Mouse (Mus musculus): Measurements from ENCODE around the gene Itpkb. TPM values are rescaled to one million over a fixed set of nuclear protein-coding genes. Genes with fewer than 3 reads are reported as not detected.
A peak's percentile ranks its signal among the peaks of the same experiment; 100 is the strongest.

Gene Itpkb
- polyA plus RNA-seq, 1 experiment: 12.4 TPM

GRCm38 (mm10) chr1:180422076-180422828 is 92.0 kb downstream of the Itpkb start:
- Histone ChIP-seq H3K4me3 (ENCODE audit: low read depth, low read length) (no peak overlapping the region), H3K36me3 (ENCODE audit: control insufficient read depth, insufficient read depth, low read length, poor library complexity, severe bottlenecking) (no peaks in the 10 kb centered on the region), H3K27ac (ENCODE audit: insufficient read depth, low read length) (no peak overlapping the region), H3K9ac (ENCODE audit: low read depth, poor library complexity, severe bottlenecking) (no peak overlapping the region), H3K9me3 (replicated peaks; ENCODE audit: control insufficient read depth, insufficient read depth, low read length, poor library complexity, severe bottlenecking) (no peaks in the 10 kb centered on the region), H3K27me3 (ENCODE audit: control insufficient read depth, insufficient read depth, low read length, poor library complexity, severe bottlenecking) (no peaks in the 10 kb centered on the region), H3K4me1 (ENCODE audit: control insufficient read depth, insufficient read depth, low read length) (peaks cover 2% of the 10 kb centered on the region)
- TF ChIP-seq POLR2A (IDR thresholded peaks at IDR 0.05; ENCODE audit: insufficient read depth, low read length): no peak
- peak; percentile 85 for TF ChIP-seq CTCF (IDR thresholded peaks at IDR 0.05; ENCODE audit: low read depth, low read length)
- no peak for TF ChIP-seq EP300 (IDR thresholded peaks at IDR 0.05; ENCODE audit: insufficient read depth, low read depth, low read length)

GRCm38 (mm10) chr1:180423008-180423639 is 92.8 kb downstream of the Itpkb start:
- no peaks in the 10 kb centered on the region for H3K27me3 ChIP-seq (ENCODE audit: control insufficient read depth, insufficient read depth, low read length, poor library complexity, severe bottlenecking)
- H3K4me3 ChIP-seq (ENCODE audit: low read depth, low read length): no peak overlapping the region
- H3K4me1 ChIP-seq (ENCODE audit: control insufficient read depth, insufficient read depth, low read length): peaks cover 2% of the 10 kb centered on the region
- 0 out of 2 replicates have a peak, but pooled peaks have one; percentile 28 for TF ChIP-seq EP300 (IDR thresholded peaks at IDR 0.05; ENCODE audit: insufficient read depth, low read depth, low read length)
- TF ChIP-seq CTCF (IDR thresholded peaks at IDR 0.05; ENCODE audit: low read depth, low read length): no peak
- no peak for TF ChIP-seq POLR2A (IDR thresholded peaks at IDR 0.05; ENCODE audit: insufficient read depth, low read length)
- H3K27ac ChIP-seq (ENCODE audit: insufficient read depth, low read length): no peak overlapping the region
- H3K9me3 ChIP-seq (replicated peaks; ENCODE audit: control insufficient read depth, insufficient read depth, low read length, poor library complexity, severe bottlenecking): no peaks in the 10 kb centered on the region
- H3K9ac ChIP-seq (ENCODE audit: low read depth, poor library complexity, severe bottlenecking): no peak overlapping the region
- H3K36me3 ChIP-seq (ENCODE audit: control insufficient read depth, insufficient read depth, low read length, poor library complexity, severe bottlenecking): no peaks in the 10 kb centered on the region

GRCm38 (mm10) chr1:180423931-180424330 is 93.6 kb downstream of the Itpkb start:
- no peak overlapping the region for H3K4me3 ChIP-seq (ENCODE audit: low read depth, low read length)

GRCm38 (mm10) chr1:180426405-180426804 is 96.1 kb downstream of the Itpkb start:
- H3K9ac ChIP-seq (ENCODE audit: low read depth, poor library complexity, severe bottlenecking): no peak overlapping the region
- peaks cover 2% of the 10 kb centered on the region for H3K4me1 ChIP-seq (ENCODE audit: control insufficient read depth, insufficient read depth, low read length)
- no peak overlapping the region for H3K4me3 ChIP-seq (ENCODE audit: low read depth, low read length)
- no peaks in the 10 kb centered on the region for H3K9me3 ChIP-seq (replicated peaks; ENCODE audit: control insufficient read depth, insufficient read depth, low read length, poor library complexity, severe bottlenecking)
- H3K27ac ChIP-seq (ENCODE audit: insufficient read depth, low read length): no peak overlapping the region
- H3K27me3 ChIP-seq (ENCODE audit: control insufficient read depth, insufficient read depth, low read length, poor library complexity, severe bottlenecking): no peaks in the 10 kb centered on the region
- H3K36me3 ChIP-seq (ENCODE audit: control insufficient read depth, insufficient read depth, low read length, poor library complexity, severe bottlenecking): no peaks in the 10 kb centered on the region
- TF ChIP-seq EP300 (IDR thresholded peaks at IDR 0.05; ENCODE audit: insufficient read depth, low read depth, low read length) (no peak), POLR2A (IDR thresholded peaks at IDR 0.05; ENCODE audit: insufficient read depth, low read length) (no peak), CTCF (IDR thresholded peaks at IDR 0.05; ENCODE audit: low read depth, low read length) (no peak)

More at GRCm38 (mm10) chr1:180423931-180424330, 93.6 kb downstream of the Itpkb start:
- TF ChIP-seq POLR2A (IDR thresholded peaks at IDR 0.05; ENCODE audit: insufficient read depth, low read length): no peak
- no peak for TF ChIP-seq CTCF (IDR thresholded peaks at IDR 0.05; ENCODE audit: low read depth, low read length)
- H3K9me3 ChIP-seq (replicated peaks; ENCODE audit: control insufficient read depth, insufficient read depth, low read length, poor library complexity, severe bottlenecking): no peaks in the 10 kb centered on the region
- H3K27me3 ChIP-seq (ENCODE audit: control insufficient read depth, insufficient read depth, low read length, poor library complexity, severe bottlenecking): no peaks in the 10 kb centered on the region
- no peak overlapping the region for H3K27ac ChIP-seq (ENCODE audit: insufficient read depth, low read length)
- peaks cover 2% of the 10 kb centered on the region for H3K4me1 ChIP-seq (ENCODE audit: control insufficient read depth, insufficient read depth, low read length)
- no peak overlapping the region for H3K9ac ChIP-seq (ENCODE audit: low read depth, poor library complexity, severe bottlenecking)
- no peaks in the 10 kb centered on the region for H3K36me3 ChIP-seq (ENCODE audit: control insufficient read depth, insufficient read depth, low read length, poor library complexity, severe bottlenecking)

- Histone ChIP-seq H3K4me3 (ENCODE audit: low read depth, low read length) (no peak overlapping the region), H3K36me3 (ENCODE audit: control insufficient read depth, insufficient read depth, low read length, poor library complexity, severe bottlenecking) (no peaks in the 10 kb centered on the region), H3K4me1 (ENCODE audit: control insufficient read depth, insufficient read depth, low read length) (no peaks in the 10 kb centered on the region), H3K9ac (ENCODE audit: low read depth, poor library complexity, severe bottlenecking) (no peak overlapping the region), H3K27ac (ENCODE audit: insufficient read depth, low read length) (no peak overlapping the region), H3K9me3 (replicated peaks; ENCODE audit: control insufficient read depth, insufficient read depth, low read length, poor library complexity, severe bottlenecking) (no peaks in the 10 kb centered on the region), H3K27me3 (ENCODE audit: control insufficient read depth, insufficient read depth, low read length, poor library complexity, severe bottlenecking) (no peaks in the 10 kb centered on the region)
- TF ChIP-seq POLR2A (IDR thresholded peaks at IDR 0.05; ENCODE audit: insufficient read depth, low read length): no peak
- TF ChIP-seq EP300 (IDR thresholded peaks at IDR 0.05; ENCODE audit: insufficient read depth, low read depth, low read length): no peak
- TF ChIP-seq CTCF (IDR thresholded peaks at IDR 0.05; ENCODE audit: low read depth, low read length): no peak
Observed at GRCm38 (mm10) chr1:180427685-180428084, 97.4 kb downstream of the Itpkb start.
